ENCODE assay signal across 29 mouse cellular contexts in genomic region chr19:24336370-24337076, GRCm38 (mm10). TPM values are rescaled to one million over a fixed set of nuclear protein-coding genes. Genes with fewer than 3 reads are reported as not detected.
A peak's percentile ranks its signal among the peaks of the same experiment; 100 is the strongest.
DNase-seq lines count a peak whose midpoint lies in the region; ATAC-seq and TF ChIP-seq lines count a peak whose summit lies in the region.
"Had no signal": no experiment of that assay in that cellular context is flagged by ENCODE, and none has a peak within 500 bp of the region (broad histone marks: within the 10 kb centered on the region; RNA-seq: fewer than 3 reads in every experiment).

No protein-coding gene starts in this region.

- no peak for TF ChIP-seq CTCF in lung, embryonic 14.5 days (IDR thresholded peaks at IDR 0.05; ENCODE audit: low read depth)
- no peak for TF ChIP-seq CTCF in testis, adult 2 months (IDR thresholded peaks at IDR 0.05; ENCODE audit: control insufficient read depth, insufficient read depth, insufficient replicate concordance, low read depth, low read length)
- TF ChIP-seq CTCF in hindbrain, postnatal 0 days (IDR thresholded peaks at IDR 0.05; ENCODE audit: low read depth), result no peak

- H3K4me2 ChIP-seq in lung, embryonic 14.5 days, result 0 out of 2 replicates have a peak overlapping the region, but pooled peaks have one; percentile 20
- no peak overlapping the region for H3K4me2 ChIP-seq in hindbrain, postnatal 0 days (ENCODE audit: low read depth, low read length)
- H3K4me2 ChIP-seq: embryonic facial prominence, embryonic 12.5 days; heart, embryonic 13.5 days; hindbrain, embryonic 15.5 days; limb, embryonic 13.5 days; liver, embryonic 11.5 days; midbrain, embryonic 12.5 days; neural tube, embryonic 12.5 days had no signal

- no peaks in the 10 kb centered on the region for H3K27me3 ChIP-seq in lung, embryonic 14.5 days (ENCODE audit: insufficient read depth, low read length)
- no peaks in the 10 kb centered on the region for H3K27me3 ChIP-seq in testis, adult 2 months (ENCODE audit: control insufficient read depth, insufficient read depth, low read length)
- no peaks in the 10 kb centered on the region for H3K27me3 ChIP-seq in hindbrain, postnatal 0 days (ENCODE audit: insufficient read depth, low read length)
- H3K27me3 ChIP-seq: embryonic facial prominence, embryonic 12.5 days; heart, embryonic 13.5 days; hindbrain, embryonic 15.5 days; limb, embryonic 13.5 days; megakaryocyte, embryonic 14.5 days; midbrain, embryonic 12.5 days; neural tube, embryonic 12.5 days had no signal

- WGBS in lung, embryonic 14.5 days, result 45% methylated on average over 12 of the region's 12 CpGs
- WGBS in hindbrain, postnatal 0 days, result 70% methylated on average over 12 of the region's 12 CpGs

- H3K4me3 ChIP-seq in lung, embryonic 14.5 days (ENCODE audit: low read depth, low read length), result no peak overlapping the region
- no peak overlapping the region for H3K4me3 ChIP-seq in testis, adult 2 months (ENCODE audit: control insufficient read depth, low read depth, low read length)
- H3K4me3 ChIP-seq in hindbrain, postnatal 0 days (ENCODE audit: low read length), result no peak overlapping the region
- H3K4me3 ChIP-seq: embryonic facial prominence, embryonic 12.5 days; heart, embryonic 13.5 days; hindbrain, embryonic 15.5 days; limb, embryonic 13.5 days; megakaryocyte, embryonic 14.5 days; midbrain, embryonic 12.5 days; myocyte; neural tube, embryonic 12.5 days had no signal

- no peak overlapping the region for H3K9ac ChIP-seq in lung, embryonic 14.5 days
- H3K9ac ChIP-seq in hindbrain, postnatal 0 days (replicated peaks; ENCODE audit: low read length), result no peak overlapping the region
- H3K9ac ChIP-seq: embryonic facial prominence, embryonic 12.5 days; heart, embryonic 13.5 days; hindbrain, embryonic 15.5 days; limb, embryonic 13.5 days; midbrain, embryonic 12.5 days; neural tube, embryonic 12.5 days had no signal

- peak; percentile 35; the same call in 1 of the 2 replicates for ATAC-seq in lung, embryonic 14.5 days (ENCODE audit: insufficient read depth)
- 0 out of 2 replicates have a peak, but pooled peaks have one; percentile 47 for ATAC-seq in common myeloid progenitor, adult 5-6 weeks (replicated peaks; ENCODE audit: low read depth, poor library complexity, severe bottlenecking)
- no peak for ATAC-seq in hindbrain, postnatal 0 days
- ATAC-seq: forebrain, embryonic 14.5 days had no signal

- H3K27ac ChIP-seq in lung, embryonic 14.5 days (ENCODE audit: low read depth), result no peak overlapping the region
- peak overlapping the region; percentile 76 for H3K27ac ChIP-seq in testis, adult 2 months (ENCODE audit: control insufficient read depth, insufficient read depth, low read depth, low read length)
- H3K27ac ChIP-seq in hindbrain, postnatal 0 days, result no peak overlapping the region
- H3K27ac ChIP-seq: embryonic facial prominence, embryonic 12.5 days; heart, embryonic 13.5 days; hindbrain, embryonic 15.5 days; limb, embryonic 13.5 days; midbrain, embryonic 12.5 days; neural tube, embryonic 12.5 days had no signal

- H3K36me3 ChIP-seq in lung, embryonic 14.5 days (ENCODE audit: insufficient read depth), result no peaks in the 10 kb centered on the region
- H3K36me3 ChIP-seq in testis, adult 2 months (ENCODE audit: control insufficient read depth, insufficient read depth, low read length), result no peaks in the 10 kb centered on the region
- no peaks in the 10 kb centered on the region for H3K36me3 ChIP-seq in hindbrain, postnatal 0 days (ENCODE audit: insufficient read depth, low read length)
- H3K36me3 ChIP-seq: embryonic facial prominence, embryonic 12.5 days; hindbrain, embryonic 15.5 days; limb, embryonic 13.5 days; midbrain, embryonic 12.5 days; neural tube, embryonic 12.5 days had no signal

- no peak for TF ChIP-seq POLR2A in testis, adult 2 months (IDR thresholded peaks at IDR 0.05; ENCODE audit: control insufficient read depth, low read depth, low read length)

- peaks cover 2% of the 10 kb centered on the region; the same call in 1 of the 2 replicates for H3K4me1 ChIP-seq in lung, embryonic 14.5 days (ENCODE audit: insufficient read depth)
- no peaks in the 10 kb centered on the region for H3K4me1 ChIP-seq in testis, adult 2 months (ENCODE audit: control insufficient read depth, insufficient read depth, low read length)
- H3K4me1 ChIP-seq in hindbrain, postnatal 0 days (ENCODE audit: insufficient read depth, low read length), result no peaks in the 10 kb centered on the region
- H3K4me1 ChIP-seq: embryonic facial prominence, embryonic 12.5 days; hindbrain, embryonic 15.5 days; limb, embryonic 13.5 days; midbrain, embryonic 12.5 days; neural tube, embryonic 12.5 days had no signal

- no peaks in the 10 kb centered on the region for H3K9me3 ChIP-seq in lung, embryonic 14.5 days (ENCODE audit: low read depth, low read length)
- H3K9me3 ChIP-seq in hindbrain, postnatal 0 days (ENCODE audit: low read length), result no peaks in the 10 kb centered on the region
- H3K9me3 ChIP-seq: embryonic facial prominence, embryonic 12.5 days; heart, embryonic 13.5 days; hindbrain, embryonic 15.5 days; limb, embryonic 13.5 days; megakaryocyte, embryonic 14.5 days; midbrain, embryonic 12.5 days; neural tube, embryonic 12.5 days had no signal

- peak; percentile 53 for DNase-seq in lung, embryonic 14.5 days
- DNase-seq in lung, postnatal 14 days, result no peak
- DNase-seq in testis, postnatal 14 days (ENCODE audit: low spot score), result no peak
- peak; percentile 31 for DNase-seq in testis, postnatal 10 days (ENCODE audit: low spot score)
- DNase-seq in hindbrain, postnatal 0 days (ENCODE audit: low spot score), result no peak
- DNase-seq in yolk sac, embryonic 10.5 days (ENCODE audit: low spot score), result no peak
- DNase-seq: adrenal gland, adult 8-10 months; cerebellum, adult 11 months; cerebellum, adult 9-10 months; cerebellum, postnatal 36 days; embryo, embryonic 11 days; gastrocnemius, postnatal 25 days; heart, postnatal 10 days; kidney, adult 18-20 months; kidney, postnatal 4 days; thymus, adult 18-20 months; thymus, postnatal 4 days had no signal

RNA-seq across cellular contexts. Expression of gene Fxn, which starts 56.1 kb away (rescaled TPM):
- polyA plus RNA-seq in lung, embryonic 14.5 days (2014; fragmentation: Nextera tagmentation; extraction: Ambion mirVana), result 51.2 and 52.9 TPM in 2 replicates
- 5.1 and 5.6 TPM in 2 replicates for polyA plus RNA-seq in testis, adult 2 months (2012; rRNA removed)
- total RNA-seq in common myeloid progenitor, adult 5-6 weeks (2017), result 29.9 TPM in 2 replicates
- 28.5 and 30.4 TPM in 2 replicates for total RNA-seq in hindbrain, postnatal 0 days (2014; rRNA removed)
- polyA plus RNA-seq in hindbrain, postnatal 0 days (2015; fragmentation: Nextera tagmentation; extraction: Ambion mirVana), result 43.8 and 47.7 TPM in 2 replicates

Comparison
In these comparisons a context has a peak if more than half of its experiments do, and no peak if none do; other contexts are left out.
1. DNase-seq: peak in lung, embryonic 14.5 days (single experiment) and testis, postnatal 10 days (single experiment); none in lung, postnatal 14 days (single experiment), testis, postnatal 14 days (single experiment), hindbrain, postnatal 0 days (single experiment) and yolk sac, embryonic 10.5 days (single experiment).